Mouse (Mus musculus) myocyte (in vitro differentiated cells): ENCODE results near the gene Ppp4r4.

Source experiments
- E2F4 ChIP-seq: IDR thresholded peaks from one replicate; pipeline ENCODE4 v1.6.1; 2011; ENCODE audit warnings: mild to moderate bottlenecking, control low read depth, moderate library complexity; ENCODE audit not compliant: insufficient read depth
- MYOD1 ChIP-seq, 3 experiments: IDR thresholded peaks; one replicate each; pipeline ENCODE4 v1.6.1; 2011; ENCODE audit warnings: control low read depth in 2 of 3, low read depth in 2 of 3, mild to moderate bottlenecking in 2 of 3, moderate library complexity in 1 of 3; ENCODE audit not compliant: insufficient read length in 2 of 3, control insufficient read depth in 1 of 3
- MYOG ChIP-seq, 3 experiments: IDR thresholded peaks; one replicate each; pipeline ENCODE4 v1.6.1; 2011; ENCODE audit warnings: control low read depth in 2 of 3, low read depth in 2 of 3, mild to moderate bottlenecking in 2 of 3; ENCODE audit not compliant: insufficient read length in 2 of 3, control insufficient read depth in 1 of 3, insufficient read depth in 1 of 3
- POLR2A ChIP-seq: IDR thresholded peaks from one replicate; pipeline ENCODE4 v1.6.1; 2011; ENCODE audit warnings: low read depth, mild to moderate bottlenecking, control low read depth, moderate library complexity; ENCODE audit not compliant: insufficient read length
- POLR2AphosphoS2 ChIP-seq: IDR thresholded peaks from one replicate; pipeline ENCODE4 v1.6.1; 2011; ENCODE audit warnings: low read depth, control low read depth; ENCODE audit not compliant: insufficient read length

GRCm38 (mm10) chr12:103583771-103584170 is 51.7 kb downstream of the Ppp4r4 start:
- no peak for TF ChIP-seq POLR2A
- TF ChIP-seq E2F4 = no peak
- no peak for TF ChIP-seq MYOD1 (IDR thresholded peaks at IDR 0.05; ENCODE audit: control insufficient read depth in 1 of 3, insufficient read length in 2 of 3, low read depth in 2 of 3)
- no peak for TF ChIP-seq MYOG (IDR thresholded peaks at IDR 0.05; ENCODE audit: control insufficient read depth in 1 of 3, insufficient read depth in 1 of 3, insufficient read length in 2 of 3, low read depth in 2 of 3)
- no peak for TF ChIP-seq POLR2AphosphoS2
